ENCODE assay signal across 36 mouse cellular contexts in the genomic region with DNA sequence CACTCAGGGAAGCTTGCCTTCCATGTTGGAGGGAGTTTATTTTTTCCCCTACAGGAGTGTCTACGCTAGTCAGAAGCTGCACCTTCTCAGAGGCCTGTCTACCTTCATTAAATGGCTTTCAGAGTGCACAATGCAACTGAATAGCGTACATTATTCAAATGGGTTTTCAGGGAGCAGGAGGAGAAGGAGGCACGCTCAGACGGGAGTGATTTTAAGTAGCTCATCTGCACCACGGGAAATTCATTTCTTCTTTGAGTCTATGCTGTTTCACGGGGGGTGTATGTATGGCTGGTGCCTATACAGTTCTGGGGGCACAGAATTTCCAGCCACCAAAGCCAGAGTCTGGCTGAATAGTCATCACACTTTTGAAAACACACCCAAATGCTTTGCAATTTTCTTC. TPM values are rescaled to one million over a fixed set of nuclear protein-coding genes. Genes with fewer than 3 reads are reported as not detected.
DNase-seq lines count a peak whose midpoint lies in the region; ATAC-seq and TF ChIP-seq lines count a peak whose summit lies in the region.
"Had no signal": no experiment of that assay in that cellular context is flagged by ENCODE, and none has a peak within 500 bp of the region (broad histone marks: within the 10 kb centered on the region; RNA-seq: fewer than 3 reads in every experiment).

No protein-coding gene starts in this region.

- no peak for TF ChIP-seq CTCF in forebrain, postnatal 0 days (IDR thresholded peaks at IDR 0.05; ENCODE audit: low read depth)

- no peak overlapping the region for H3K4me2 ChIP-seq in forebrain, embryonic 14.5 days (ENCODE audit: low read length)
- no peak overlapping the region for H3K4me2 ChIP-seq in forebrain, embryonic 11.5 days (ENCODE audit: low read depth, low read length, severe bottlenecking)
- no peak overlapping the region for H3K4me2 ChIP-seq in forebrain, postnatal 0 days (ENCODE audit: low read depth)
- no peak overlapping the region for H3K4me2 ChIP-seq in forebrain, embryonic 12.5 days
- H3K4me2 ChIP-seq: embryonic facial prominence, embryonic 13.5 days; heart, embryonic 11.5 days; hindbrain, embryonic 14.5 days had no signal

- DNase-seq in forebrain, embryonic 14.5 days (ENCODE audit: low spot score), result peak; percentile 45
- no peak for DNase-seq in forebrain, embryonic 11.5 days (ENCODE audit: low spot score)
- DNase-seq in forebrain, postnatal 0 days, result no peak
- DNase-seq in ES-CJ7 (ENCODE audit: low read depth, low spot score), result peak; percentile 15
- DNase-seq in layer of hippocampus, adult 18-20 months (ENCODE audit: low spot score in 2 of 2), result no peak
- DNase-seq: adrenal gland, adult 2 months; adrenal gland, postnatal 14 days; cerebellum, adult 11-12 months; cerebellum, adult 8-10 months; cerebellum, postnatal 10 days; cerebellum, postnatal 36 days; embryo, embryonic 11 days; gastrocnemius, adult 2 months; gastrocnemius, postnatal 14 days; heart, adult 11 months; kidney, adult 18-20 months had no signal

- H3K4me1 ChIP-seq in forebrain, embryonic 14.5 days (ENCODE audit: control insufficient read depth, insufficient read depth, low read length), result peaks cover 8% of the 10 kb centered on the region; the same call in 1 of the 2 replicates
- H3K4me1 ChIP-seq in forebrain, embryonic 11.5 days (replicated peaks; ENCODE audit: control insufficient read depth, insufficient read depth, low read length), result no peaks in the 10 kb centered on the region
- H3K4me1 ChIP-seq in forebrain, postnatal 0 days (ENCODE audit: insufficient read depth), result peaks cover 20% of the 10 kb centered on the region; the same call in 1 of the 2 replicates
- peaks cover 7% of the 10 kb centered on the region for H3K4me1 ChIP-seq in forebrain, embryonic 12.5 days

- H3K9ac ChIP-seq in forebrain, embryonic 14.5 days (ENCODE audit: low read length), result no peak overlapping the region
- H3K9ac ChIP-seq in forebrain, embryonic 11.5 days (ENCODE audit: low read length), result no peak overlapping the region
- no peak overlapping the region for H3K9ac ChIP-seq in forebrain, postnatal 0 days
- H3K9ac ChIP-seq in forebrain, embryonic 12.5 days, result no peak overlapping the region
- H3K9ac ChIP-seq: embryonic facial prominence, embryonic 13.5 days; hindbrain, embryonic 14.5 days had no signal

- no peaks in the 10 kb centered on the region for H3K36me3 ChIP-seq in forebrain, embryonic 14.5 days (ENCODE audit: control insufficient read depth, insufficient read depth, low read length)
- no peaks in the 10 kb centered on the region for H3K36me3 ChIP-seq in forebrain, embryonic 11.5 days (ENCODE audit: control insufficient read depth, insufficient read depth, low read length)
- no peaks in the 10 kb centered on the region for H3K36me3 ChIP-seq in forebrain, postnatal 0 days (ENCODE audit: insufficient read depth)
- H3K36me3 ChIP-seq in forebrain, embryonic 12.5 days (replicated peaks), result no peaks in the 10 kb centered on the region
- H3K36me3 ChIP-seq: embryonic facial prominence, embryonic 10.5 days; embryonic facial prominence, embryonic 13.5 days; G1E had no signal

- no peak for ATAC-seq in forebrain, embryonic 14.5 days
- no peak for ATAC-seq in forebrain, embryonic 11.5 days (replicated peaks; ENCODE audit: low FRiP score)
- peak; percentile 47; the same call in 1 of the 2 replicates for ATAC-seq in forebrain, postnatal 0 days
- no peak for ATAC-seq in forebrain, embryonic 12.5 days (ENCODE audit: low FRiP score)
- ATAC-seq: hindbrain, postnatal 0 days; inflammation-experienced regulatory T-cells, adult 6 months; intestine, embryonic 16.5 days; Patski had no signal

- no peaks in the 10 kb centered on the region for H3K27me3 ChIP-seq in forebrain, embryonic 14.5 days (replicated peaks; ENCODE audit: control insufficient read depth, insufficient read depth, low read length)
- H3K27me3 ChIP-seq in forebrain, embryonic 11.5 days (ENCODE audit: control insufficient read depth, insufficient read depth, low read length), result no peaks in the 10 kb centered on the region
- no peaks in the 10 kb centered on the region for H3K27me3 ChIP-seq in forebrain, postnatal 0 days (ENCODE audit: insufficient read depth, low read length)
- H3K27me3 ChIP-seq in forebrain, embryonic 12.5 days, result no peaks in the 10 kb centered on the region
- H3K27me3 ChIP-seq: embryonic facial prominence, embryonic 13.5 days had no signal

- H3K4me3 ChIP-seq in forebrain, embryonic 14.5 days (ENCODE audit: low read depth, low read length), result no peak overlapping the region
- H3K4me3 ChIP-seq in forebrain, embryonic 11.5 days (ENCODE audit: low read depth, low read length), result no peak overlapping the region
- H3K4me3 ChIP-seq in forebrain, postnatal 0 days (ENCODE audit: low read depth, low read length), result no peak overlapping the region
- H3K4me3 ChIP-seq in forebrain, embryonic 12.5 days (replicated peaks), result no peak overlapping the region
- H3K4me3 ChIP-seq: embryonic facial prominence, embryonic 10.5 days; embryonic facial prominence, embryonic 13.5 days; erythroblast, embryonic 14.5 days; gastrocnemius, adult 2 months had no signal

- WGBS in forebrain, embryonic 14.5 days, result 23% methylated on average over 6 of the region's 6 CpGs
- WGBS in forebrain, embryonic 11.5 days, result 58% methylated on average over 6 of the region's 6 CpGs
- 25% methylated on average over 6 of the region's 6 CpGs for WGBS in forebrain, postnatal 0 days
- WGBS in forebrain, embryonic 12.5 days, result 36% methylated on average over 6 of the region's 6 CpGs

- no peak overlapping the region for H3K27ac ChIP-seq in forebrain, embryonic 14.5 days (ENCODE audit: low read depth, low read length)
- no peak overlapping the region for H3K27ac ChIP-seq in forebrain, embryonic 11.5 days (ENCODE audit: low read depth, low read length)
- no peak overlapping the region for H3K27ac ChIP-seq in forebrain, postnatal 0 days (ENCODE audit: low read depth, low read length)
- H3K27ac ChIP-seq in forebrain, embryonic 12.5 days, result no peak overlapping the region
- H3K27ac ChIP-seq: embryonic facial prominence, embryonic 10.5 days; embryonic facial prominence, embryonic 13.5 days; gastrocnemius, adult 2 months; hindbrain, embryonic 14.5 days; hindbrain, postnatal 0 days had no signal

- no peaks in the 10 kb centered on the region for H3K9me3 ChIP-seq in forebrain, embryonic 14.5 days (replicated peaks; ENCODE audit: control insufficient read depth, low read length)
- H3K9me3 ChIP-seq in forebrain, embryonic 11.5 days (ENCODE audit: control insufficient read depth, low read length), result no peaks in the 10 kb centered on the region
- H3K9me3 ChIP-seq in forebrain, postnatal 0 days (ENCODE audit: low read length), result no peaks in the 10 kb centered on the region
- no peaks in the 10 kb centered on the region for H3K9me3 ChIP-seq in forebrain, embryonic 12.5 days
- H3K9me3 ChIP-seq: embryonic facial prominence, embryonic 10.5 days; embryonic facial prominence, embryonic 13.5 days had no signal

RNA-seq across cellular contexts. Expression of gene Gm11011, which starts 9.8 kb away (rescaled TPM):
- polyA plus RNA-seq in forebrain, embryonic 14.5 days (2014; fragmentation: Nextera tagmentation; extraction: Ambion mirVana), result not detected in 2 replicates
- not detected in 2 replicates for polyA plus RNA-seq in forebrain, embryonic 11.5 days (2014; fragmentation: Nextera tagmentation; extraction: Ambion mirVana)
- total RNA-seq in forebrain, postnatal 0 days (2014; rRNA removed), result not detected in 2 replicates
- polyA plus RNA-seq in forebrain, postnatal 0 days (2015; fragmentation: Nextera tagmentation; extraction: Ambion mirVana), result not detected in 2 replicates
- polyA plus RNA-seq in forebrain, embryonic 12.5 days (2016; fragmentation: Nextera tagmentation; extraction: Ambion mirVana), result not detected in 2 replicates
- total RNA-seq in layer of hippocampus, adult 18-20 months (2021), result not detected
- total RNA-seq: adrenal gland, adult 2 months; adrenal gland, postnatal 14 days; adrenal gland, postnatal 4 days; G1E; gastrocnemius, adult 2 months; gastrocnemius, postnatal 14 days; gastrocnemius, postnatal 4 days; heart, adult 8-10 months; heart, postnatal 25 days; hematopoietic stem cell, adult 5-6 weeks; hindbrain, postnatal 0 days had no signal
- polyA plus RNA-seq: adrenal gland, adult 2 months; cortical plate, adult 2 months; embryonic facial prominence, embryonic 10.5 days; embryonic facial prominence, embryonic 13.5 days; erythroblast, embryonic 14.5 days; frontal cortex, adult 2 months; G1E; heart, embryonic 11.5 days; heart, embryonic 14.5 days; heart, postnatal 0 days; hindbrain, embryonic 14.5 days; hindbrain, postnatal 0 days; inflammation-experienced regulatory T-cells, adult 6 months; intestine, embryonic 16.5 days; Patski had no signal

RNA-seq across cellular contexts. Expression of gene Tshz2, which starts 35.5 kb away (rescaled TPM):
- polyA plus RNA-seq in forebrain, embryonic 14.5 days (2014; fragmentation: Nextera tagmentation; extraction: Ambion mirVana), result 3.4 and 5.9 TPM in 2 replicates
- polyA plus RNA-seq in forebrain, embryonic 11.5 days (2014; fragmentation: Nextera tagmentation; extraction: Ambion mirVana), result 2.5 and 3.1 TPM in 2 replicates
- total RNA-seq in forebrain, postnatal 0 days (2014; rRNA removed), result 26.1 and 29.2 TPM in 2 replicates
- 8.8 and 19.7 TPM in 2 replicates for polyA plus RNA-seq in forebrain, postnatal 0 days (2015; fragmentation: Nextera tagmentation; extraction: Ambion mirVana)
- polyA plus RNA-seq in forebrain, embryonic 12.5 days (2016; fragmentation: Nextera tagmentation; extraction: Ambion mirVana), result 8.4 TPM in 2 replicates
- total RNA-seq in layer of hippocampus, adult 18-20 months (2021), result 10 to 100 TPM; 29.3 to 44.3 TPM
- total RNA-seq: hematopoietic stem cell, adult 5-6 weeks had no signal
- polyA plus RNA-seq: erythroblast, embryonic 14.5 days; G1E had no signal

Comparison
In these comparisons a context has a peak if more than half of its experiments do, and no peak if none do; other contexts are left out.
1. DNase-seq: peak in forebrain, embryonic 14.5 days (single experiment) and ES-CJ7 (single experiment); none in forebrain, embryonic 11.5 days (single experiment), forebrain, postnatal 0 days (single experiment) and layer of hippocampus, adult 18-20 months (0 of 2).